Mouse (Mus musculus) MEL (cell line): ENCODE data around the gene Cep41. TPM values are rescaled to one million over a fixed set of nuclear protein-coding genes. Genes with fewer than 3 reads are reported as not detected.

Experiments
- DNase-seq: peaks from one replicate; pipeline ENCODE4 v3.0.0; 2011; ENCODE audit warnings: low read depth, low spot score
- H3K27ac ChIP-seq: 2 replicates; pipeline ENCODE4 v1.5.1; 2012; ENCODE audit warnings: low read depth, mild to moderate bottlenecking, control low read depth, low read length, moderate library complexity; ENCODE audit not compliant: control insufficient read depth
- H3K27me3 ChIP-seq, 2 experiments: fragments of 150-350 bp in 1 of 2; sonication (generic) in 1 of 2; 2 replicates each; pipeline ENCODE4 v1.6.1; 2012; ENCODE audit warnings: low read length in 2 of 2, mild to moderate bottlenecking in 2 of 2, improper control_type of control experiment in 1 of 2, moderate library complexity in 1 of 2; ENCODE audit not compliant: insufficient read depth in 2 of 2, control insufficient read depth in 1 of 2
- H3K36me3 ChIP-seq, 2 experiments: 2 replicates each; pipeline ENCODE4 v1.6.1; 2012 to 2014; ENCODE audit warnings: low read length in 2 of 2, improper control_type of control experiment in 1 of 2, inconsistent platforms in 1 of 2, mild to moderate bottlenecking in 1 of 2; ENCODE audit not compliant: insufficient read depth in 2 of 2, control insufficient read depth in 1 of 2
- H3K4me1 ChIP-seq, 2 experiments: fragments of 150-350 bp in 1 of 2; sonication (generic) in 1 of 2; 2 replicates each; pipeline ENCODE4 v1.6.1; 2012; ENCODE audit warnings: low read length in 2 of 2, improper control_type of control experiment in 1 of 2, mild to moderate bottlenecking in 1 of 2; ENCODE audit not compliant: insufficient read depth in 2 of 2, control insufficient read depth in 1 of 2
- H3K4me3 ChIP-seq, 2 experiments: fragments of 150-350 bp in 1 of 2; sonication (generic) in 1 of 2; 2 replicates each; pipeline ENCODE4 v1.5.1; 2012; ENCODE audit warnings: low read depth in 2 of 2, low read length in 2 of 2, mild to moderate bottlenecking in 2 of 2, moderate library complexity in 2 of 2, control low read depth in 1 of 2, improper control_type of control experiment in 1 of 2; ENCODE audit not compliant: control insufficient read depth in 1 of 2, insufficient read depth in 1 of 2
- H3K79me2 ChIP-seq: 2 replicates; pipeline ENCODE4 v1.6.1; 2012; ENCODE audit warnings: mild to moderate bottlenecking, low read length, moderate library complexity; ENCODE audit not compliant: control insufficient read depth, poor library complexity, insufficient read depth
- H3K9ac ChIP-seq: 2 replicates; pipeline ENCODE4 v1.6.1; 2012; ENCODE audit warnings: low read depth, mild to moderate bottlenecking, control low read depth, low read length, moderate library complexity; ENCODE audit not compliant: control insufficient read depth, poor library complexity, severe bottlenecking
- H3K9me3 ChIP-seq: fragments of 150-350 bp; sonication (generic); replicated peaks from 2 replicates; pipeline ENCODE4 v1.6.1; 2012; ENCODE audit warnings: mild to moderate bottlenecking, low read length, improper control_type of control experiment, moderate library complexity; ENCODE audit not compliant: insufficient read depth
- BHLHE40 ChIP-seq: IDR thresholded peaks from 2 replicates; pipeline ENCODE4 v1.6.1; 2012; ENCODE audit warnings: low read depth, mild to moderate bottlenecking, inconsistent platforms, low read length, improper control_type of control experiment, borderline replicate concordance
- CHD2 ChIP-seq: IDR thresholded peaks from 2 replicates; pipeline ENCODE4 v1.6.1; 2011; ENCODE audit warnings: low read length, improper control_type of control experiment
- E2F4 ChIP-seq: IDR thresholded peaks from 2 replicates; pipeline ENCODE4 v1.6.1; 2011; ENCODE audit warnings: low read depth, low read length, improper control_type of control experiment, borderline replicate concordance
- ELF1 ChIP-seq: IDR thresholded peaks from 2 replicates; pipeline ENCODE4 v1.6.1; 2014; ENCODE audit warnings: low read depth, mild to moderate bottlenecking, inconsistent platforms, low read length, improper control_type of control experiment, moderate library complexity
- GABPA ChIP-seq: IDR thresholded peaks from 2 replicates; pipeline ENCODE4 v1.6.1; 2012; ENCODE audit warnings: low read depth, mild to moderate bottlenecking, inconsistent platforms, low read length, improper control_type of control experiment, moderate library complexity
- HCFC1 ChIP-seq: IDR thresholded peaks from 2 replicates; pipeline ENCODE4 v1.6.1; 2012; ENCODE audit warnings: low read depth, mild to moderate bottlenecking, inconsistent platforms, low read length, improper control_type of control experiment, moderate library complexity
- JUND ChIP-seq: IDR thresholded peaks from 2 replicates; pipeline ENCODE4 v1.6.1; 2011; ENCODE audit warnings: low read depth, mild to moderate bottlenecking, improper control_type of control experiment, low read length
- KAT2A ChIP-seq: conservative IDR thresholded peaks from 2 replicates; pipeline ENCODE4 v1.6.1; 2012; ENCODE audit warnings: low read depth, low read length, improper control_type of control experiment, inconsistent platforms
- MAX ChIP-seq: IDR thresholded peaks from 2 replicates; pipeline ENCODE4 v1.6.1; 2011; ENCODE audit warnings: low read length, improper control_type of control experiment
- MYB ChIP-seq: IDR thresholded peaks from 2 replicates; pipeline ENCODE4 v1.6.1; 2011; ENCODE audit warnings: mild to moderate bottlenecking, low read depth, low read length, improper control_type of control experiment
- MYC ChIP-seq: IDR thresholded peaks from 2 replicates; pipeline ENCODE4 v1.6.1; 2011; ENCODE audit warnings: low read depth, mild to moderate bottlenecking, low read length, improper control_type of control experiment, moderate library complexity
- NRF1 ChIP-seq: IDR thresholded peaks from 2 replicates; pipeline ENCODE4 v1.6.1; 2014; ENCODE audit warnings: low read depth, mild to moderate bottlenecking, inconsistent platforms, low read length, improper control_type of control experiment, moderate library complexity; ENCODE audit not compliant: poor library complexity, insufficient read depth, severe bottlenecking
- POLR2AphosphoS2 ChIP-seq: IDR thresholded peaks from 2 replicates; pipeline ENCODE4 v1.6.1; 2011; ENCODE audit warnings: low read length, improper control_type of control experiment
- POLR2AphosphoS5 ChIP-seq: IDR thresholded peaks from 2 replicates; pipeline ENCODE4 v1.6.1; 2012; ENCODE audit warnings: low read depth, borderline replicate concordance, mild to moderate bottlenecking, inconsistent platforms, low read length, moderate library complexity, mixed read lengths
- RAD21 ChIP-seq: IDR thresholded peaks from 2 replicates; pipeline ENCODE4 v1.6.1; 2011; ENCODE audit warnings: mild to moderate bottlenecking, low read depth, low read length, improper control_type of control experiment
- SIN3A ChIP-seq: IDR thresholded peaks from 2 replicates; pipeline ENCODE4 v1.6.1; 2012; ENCODE audit warnings: low read length, improper control_type of control experiment, inconsistent platforms
- TBP ChIP-seq: IDR thresholded peaks from 2 replicates; pipeline ENCODE4 v1.8.0; 2011; ENCODE audit warnings: low read depth, low read length, improper control_type of control experiment
- TCF12 ChIP-seq: IDR thresholded peaks from 2 replicates; pipeline ENCODE4 v1.6.1; 2014; ENCODE audit warnings: low read depth, mild to moderate bottlenecking, inconsistent platforms, low read length, improper control_type of control experiment, moderate library complexity
- USF1 ChIP-seq: IDR thresholded peaks from 2 replicates; pipeline ENCODE4 v1.6.1; 2014; ENCODE audit warnings: low read depth, mild to moderate bottlenecking, inconsistent platforms, low read length, improper control_type of control experiment, moderate library complexity
- USF2 ChIP-seq, 2 experiments: IDR thresholded peaks; 2 replicates each; pipeline ENCODE4 v1.6.1; 2011 to 2012; ENCODE audit warnings: improper control_type of control experiment in 2 of 2, low read length in 2 of 2, borderline replicate concordance in 1 of 2, inconsistent platforms in 1 of 2, low read depth in 1 of 2, mild to moderate bottlenecking in 1 of 2; ENCODE audit not compliant: insufficient read depth in 1 of 2
- ZKSCAN1 ChIP-seq: IDR thresholded peaks from 2 replicates; pipeline ENCODE4 v1.6.1; 2012; ENCODE audit warnings: low read depth, mild to moderate bottlenecking, inconsistent platforms, low read length, improper control_type of control experiment, moderate library complexity
- ZMIZ1 ChIP-seq: IDR thresholded peaks from 2 replicates; pipeline ENCODE4 v1.6.1; 2012; ENCODE audit warnings: low read depth, mild to moderate bottlenecking, inconsistent platforms, low read length, improper control_type of control experiment, moderate library complexity
- polyA plus RNA-seq, 2 experiments: library from polyadenylated mRNA; stranded (reverse) in 1 of 2; unstranded in 1 of 2; fragments of >175 nt in 1 of 2; fragments of >200 nt in 1 of 2; gene quantifications; 2 replicates each; pipeline versions ENCODE4 v1.2.1 to v1.2.4; 2012; ENCODE audit warnings: low replicate concordance in 2 of 2, low read depth in 1 of 2; ENCODE audit not compliant: insufficient read length in 2 of 2, insufficient read depth in 1 of 2, missing spikeins in 1 of 2
- total RNA-seq: library from RNA; depleted of rRNA; stranded (reverse); fragments of 300-350 nt; gene quantifications from 2 replicates; pipeline ENCODE4 v1.2.3, GENCODE M21; 2012

The Cep41 gene
- total and polyA plus RNA-seq, 3 experiments, result 9.8 to 12.0 TPM; not detected in 1

DNA sequence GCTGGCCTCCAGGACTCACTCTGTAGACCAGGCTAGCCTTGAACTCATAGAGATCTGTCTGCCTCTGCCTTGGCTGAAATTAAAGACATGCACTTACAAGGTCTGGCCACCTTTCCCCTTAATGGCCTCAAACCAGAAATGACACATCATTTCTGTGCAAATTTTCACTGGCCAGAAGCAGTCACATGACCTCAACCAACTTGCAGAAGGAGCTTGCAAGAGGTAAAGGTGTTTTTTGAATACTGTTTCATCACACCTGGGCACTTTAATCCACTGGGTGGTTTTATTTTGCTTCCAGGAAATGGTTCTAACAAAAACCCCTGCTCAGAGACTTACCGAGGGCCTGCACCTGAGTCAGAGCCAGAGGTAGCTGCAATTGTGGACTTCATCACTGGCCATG, 63.6 kb downstream of the Cep41 start:
- Histone ChIP-seq H3K27ac (no peak overlapping the region), H3K4me1 (no peaks in the 10 kb centered on the region), H3K9me3 (no peaks in the 10 kb centered on the region), H3K79me2 (no peaks in the 10 kb centered on the region), H3K9ac (no peak overlapping the region), H3K4me3 (no peak overlapping the region), H3K36me3 (no peaks in the 10 kb centered on the region), H3K27me3 (no peaks in the 10 kb centered on the region)
- DNase-seq, result peak; percentile 16
- TF ChIP-seq HCFC1 (no peak), USF2 (IDR thresholded peaks at IDR 0.05; ENCODE audit: borderline replicate concordance in 1 of 2, insufficient read depth in 1 of 2, low read depth in 1 of 2, low read length in 2 of 2) (no peak), MYB (no peak), USF1 (peak; percentile 67; the same call in 1 of the 2 replicates)

DNA sequence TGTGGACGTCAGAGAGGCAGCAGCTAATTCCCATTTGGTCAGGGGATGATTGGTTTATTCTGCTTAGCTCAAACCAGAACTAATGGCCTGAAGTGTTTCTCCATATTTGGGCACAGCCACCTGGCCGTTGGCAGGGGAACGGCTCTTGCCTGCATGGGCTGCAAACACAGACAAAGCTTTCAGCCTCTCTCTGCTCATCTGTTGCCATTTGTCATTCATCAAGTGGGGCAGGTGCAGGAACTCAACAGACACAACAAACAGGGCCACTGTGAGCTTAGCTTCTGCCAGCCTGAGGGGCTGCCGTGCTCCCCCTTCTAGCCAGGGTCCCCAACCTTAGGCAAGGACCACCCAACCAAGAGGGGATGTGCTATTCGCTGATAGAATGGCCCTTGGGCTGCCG, 65.4 kb downstream of the Cep41 start:
- no peaks in the 10 kb centered on the region for H3K79me2 ChIP-seq
- no peaks in the 10 kb centered on the region for H3K4me1 ChIP-seq

DNA sequence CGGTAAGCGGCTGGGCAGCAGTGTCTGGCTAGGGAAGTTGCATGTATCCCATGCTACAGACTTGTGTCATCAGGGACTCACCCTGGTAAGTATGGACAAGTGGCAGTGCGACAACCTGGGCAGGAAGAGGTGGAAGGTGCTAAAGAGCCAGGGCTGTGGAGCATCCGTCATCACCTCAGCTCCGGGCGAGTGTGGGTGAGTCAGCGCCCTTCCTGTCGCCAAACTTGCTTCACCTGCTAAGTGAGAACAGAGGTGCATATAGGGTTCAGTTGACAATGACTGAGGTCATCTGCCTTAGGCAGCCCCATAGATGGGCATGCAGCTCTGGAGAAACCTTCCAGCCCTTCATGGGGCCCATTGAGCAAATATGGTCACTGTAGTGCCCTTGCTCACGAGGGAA, 68.8 kb downstream of the Cep41 start:
- H3K79me2 ChIP-seq, result no peaks in the 10 kb centered on the region
- H3K9me3 ChIP-seq, result no peaks in the 10 kb centered on the region
- H3K4me1 ChIP-seq, result no peaks in the 10 kb centered on the region
- H3K9ac ChIP-seq, result no peak overlapping the region
- no peaks in the 10 kb centered on the region for H3K36me3 ChIP-seq
- peaks cover 0 to 3% of the 10 kb centered on the region in 2 experiments; a peak in 2 of 4 replicates for H3K27me3 ChIP-seq
- DNase-seq, result no peak
- H3K4me3 ChIP-seq, result no peak overlapping the region
- H3K27ac ChIP-seq, result no peak overlapping the region
- TF ChIP-seq MYB, result no peak
- no peak for TF ChIP-seq TBP
- TF ChIP-seq POLR2AphosphoS5, result no peak
- TF ChIP-seq CHD2, result no peak
- no peak for TF ChIP-seq MYC
- no peak for TF ChIP-seq POLR2AphosphoS2
- no peak for TF ChIP-seq JUND
- no peak for TF ChIP-seq ELF1
- TF ChIP-seq SIN3A, result no peak
- TF ChIP-seq USF2 (IDR thresholded peaks at IDR 0.05; ENCODE audit: borderline replicate concordance in 1 of 2, insufficient read depth in 1 of 2, low read depth in 1 of 2, low read length in 2 of 2), result no peak
- TF ChIP-seq E2F4, result no peak
- TF ChIP-seq MAX, result no peak
- TF ChIP-seq RAD21, result no peak
- no peak for TF ChIP-seq ZMIZ1
- TF ChIP-seq USF1, result no peak
- TF ChIP-seq, all 39 proteins: peak for 0

More for the DNA sequence above, 65.4 kb downstream of the Cep41 start:
- no peak overlapping the region for H3K27ac ChIP-seq
- H3K9me3 ChIP-seq, result no peaks in the 10 kb centered on the region
- H3K4me3 ChIP-seq, result no peak overlapping the region
- no peak for DNase-seq
- no peaks in the 10 kb centered on the region for H3K36me3 ChIP-seq
- no peaks in the 10 kb centered on the region; a peak in 1 of 4 replicates for H3K27me3 ChIP-seq
- no peak overlapping the region for H3K9ac ChIP-seq
- TF ChIP-seq NRF1, result no peak
- TF ChIP-seq GABPA, result no peak
- no peak for TF ChIP-seq USF2 (IDR thresholded peaks at IDR 0.05; ENCODE audit: borderline replicate concordance in 1 of 2, insufficient read depth in 1 of 2, low read depth in 1 of 2, low read length in 2 of 2)
- TF ChIP-seq ZKSCAN1, result no peak
- TF ChIP-seq TCF12, result no peak
- no peak for TF ChIP-seq KAT2A
- no peak for TF ChIP-seq BHLHE40
